Mouse (Mus musculus) ES-Bruce4 (cell line): ENCODE data around the gene Scd4.

Source experiments
- CTCF ChIP-seq: IDR thresholded peaks from one replicate; pipeline ENCODE4 v1.8.1; 2011; ENCODE audit warnings: low read depth, low read length
- POLR2A ChIP-seq: IDR thresholded peaks from one replicate; pipeline ENCODE4 v1.8.1; 2011; ENCODE audit warnings: low read length; ENCODE audit not compliant: insufficient read depth

- no peak for TF ChIP-seq CTCF
- TF ChIP-seq POLR2A: no peak
Measured at GRCm38 (mm10) chr19:44286109-44286508, 46.8 kb upstream of the Scd4 start.
